Mouse (Mus musculus) testis, adult 10 weeks (tissue): ENCODE data around the gene Dtx4. TPM values are rescaled to one million over a fixed set of nuclear protein-coding genes. Genes with fewer than 3 reads are reported as not detected.

ENCODE experiments used
- polyA plus RNA-seq: library from polyadenylated mRNA; stranded (reverse); fragments of 350-450 nt; fragmentation: Illumina TruSeq; extraction: RNeasy Lipid Tissue Mini Kit (QIAGEN cat#74804); gene quantifications from one replicate; pipeline ENCODE4 v1.2.3, GENCODE M21; 2014; ENCODE audit warnings: low read depth, low replicate concordance

The Dtx4 gene
- 10.8 TPM for polyA plus RNA-seq

GRCm38 (mm10) chr19:12501370-12502347, at the start of gene Dtx4:
TSS of gene Dtx4 (minus strand) at chr19:12501454.

GRCm38 (mm10) chr19:12545440-12545839, 44.2 kb upstream of the Dtx4 start, which contains the start of gene Fam111a:
TSS of gene Fam111a (plus strand) at chr19:12545740.

DNA sequence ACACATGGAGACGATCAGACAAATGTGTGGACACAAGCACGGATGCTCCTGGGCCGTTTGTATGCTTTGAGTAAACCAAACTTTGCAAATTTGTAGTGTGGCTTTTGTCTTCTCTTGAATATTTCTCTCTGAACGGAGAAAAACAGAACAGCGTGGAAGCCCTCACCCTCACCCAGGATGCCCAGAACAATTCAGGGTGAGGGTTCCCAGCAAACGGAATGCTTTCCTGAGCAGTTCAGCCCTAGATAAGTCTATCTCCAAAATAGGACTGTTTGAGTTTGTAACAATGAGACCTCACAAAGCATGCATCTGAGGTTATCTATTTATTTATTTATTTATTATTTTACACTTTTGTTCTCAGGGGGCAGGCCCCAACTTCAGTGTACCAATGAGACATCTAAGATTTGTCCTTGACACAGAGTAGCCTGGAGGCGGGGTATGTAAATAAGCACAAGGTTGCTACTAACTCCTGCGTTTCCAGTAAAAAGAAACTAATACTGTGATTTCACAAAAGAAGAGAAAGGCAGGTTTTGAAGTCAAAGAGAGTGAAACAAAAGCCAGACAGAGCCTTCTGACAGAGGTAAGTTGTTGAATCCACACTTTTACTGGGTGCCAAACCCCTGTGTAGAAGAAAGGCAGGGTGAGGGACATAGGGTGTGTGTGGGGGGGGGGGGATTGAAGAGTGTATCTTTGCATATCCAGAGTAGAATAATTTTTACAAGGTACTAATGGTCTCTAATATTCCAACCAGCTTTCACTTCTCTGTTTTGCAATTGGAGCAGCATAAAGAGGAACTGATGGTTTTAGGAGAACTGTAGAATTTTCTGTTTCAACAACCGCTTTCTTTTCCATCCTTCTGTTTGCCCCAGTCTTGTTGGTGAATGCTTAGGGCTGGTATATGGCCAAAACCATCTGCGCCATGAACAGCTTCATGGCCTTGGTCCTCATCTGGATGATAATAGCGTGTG, 40.7 kb downstream of the Dtx4 start, which contains the start of gene Mpeg1:
Gene Mpeg1 (plus strand): TSS at position 498 of the 968 bp plus-strand sequence.

DNA sequence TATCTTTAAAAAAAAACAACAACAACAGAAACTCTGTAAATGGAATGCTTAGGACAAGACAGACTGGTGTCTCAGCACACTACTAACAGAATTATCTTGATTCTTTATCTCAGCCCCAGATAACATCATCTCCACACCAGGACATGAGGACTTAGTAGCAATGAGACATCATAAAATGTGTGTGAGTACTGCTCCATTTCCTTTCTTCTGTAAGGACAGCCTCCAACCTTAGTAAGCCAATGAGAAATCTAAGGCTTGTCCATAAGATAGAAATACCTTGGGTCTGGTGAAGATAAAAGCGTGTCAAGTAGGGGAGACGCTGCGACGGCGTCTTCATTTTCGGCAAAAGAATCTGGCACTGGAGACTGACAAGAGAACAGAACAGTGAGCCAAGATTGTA, 73.6 kb downstream of the Dtx4 start, which contains the start of gene Pfpl:
Gene Pfpl (plus strand): TSS at position 301 of the 400 bp plus-strand sequence.

GRCm38 (mm10) chr19:12417361-12417760, 83.9 kb downstream of the Dtx4 start, which contains the start of gene Olfr1441:
TSS of gene Olfr1441 (plus strand) at chr19:12417433.

Other genes starting within 250 kb of the Dtx4 start
- gene Olfr235, start 240.4 kb downstream of the Dtx4 start, polyA plus RNA-seq, result not detected
- gene Olfr1434, start 221.6 kb downstream of the Dtx4 start, polyA plus RNA-seq, result not detected
- not detected for gene Olfr1436, start 202.3 kb downstream of the Dtx4 start, polyA plus RNA-seq
- gene Olfr1437, start 176.4 kb downstream of the Dtx4 start, polyA plus RNA-seq, result not detected
- gene Olfr1438-ps1, start 165.5 kb downstream of the Dtx4 start, polyA plus RNA-seq, result not detected
- gene Olfr1440, start 114.2 kb downstream of the Dtx4 start, polyA plus RNA-seq, result not detected
- not detected for gene Olfr1441, start 84.0 kb downstream of the Dtx4 start, polyA plus RNA-seq
- gene Pfpl, start 73.5 kb downstream of the Dtx4 start, polyA plus RNA-seq, result 0.15 TPM
- gene Mpeg1, start 40.7 kb downstream of the Dtx4 start, polyA plus RNA-seq, result 17.7 TPM
- gene Fam111a, start 44.3 kb upstream of the Dtx4 start, polyA plus RNA-seq, result 1.2 TPM
- not detected for gene Gm4952, start 98.5 kb upstream of the Dtx4 start, polyA plus RNA-seq
- 0.48 TPM for gene Glyat, start 131.9 kb upstream of the Dtx4 start, polyA plus RNA-seq
- not detected for gene Olfr1442, start 169.0 kb upstream of the Dtx4 start, polyA plus RNA-seq
- gene Olfr1443, start 176.7 kb upstream of the Dtx4 start, polyA plus RNA-seq, result not detected
- 0.17 TPM for gene Keg1, start 194.3 kb upstream of the Dtx4 start, polyA plus RNA-seq